In the genomic region with DNA sequence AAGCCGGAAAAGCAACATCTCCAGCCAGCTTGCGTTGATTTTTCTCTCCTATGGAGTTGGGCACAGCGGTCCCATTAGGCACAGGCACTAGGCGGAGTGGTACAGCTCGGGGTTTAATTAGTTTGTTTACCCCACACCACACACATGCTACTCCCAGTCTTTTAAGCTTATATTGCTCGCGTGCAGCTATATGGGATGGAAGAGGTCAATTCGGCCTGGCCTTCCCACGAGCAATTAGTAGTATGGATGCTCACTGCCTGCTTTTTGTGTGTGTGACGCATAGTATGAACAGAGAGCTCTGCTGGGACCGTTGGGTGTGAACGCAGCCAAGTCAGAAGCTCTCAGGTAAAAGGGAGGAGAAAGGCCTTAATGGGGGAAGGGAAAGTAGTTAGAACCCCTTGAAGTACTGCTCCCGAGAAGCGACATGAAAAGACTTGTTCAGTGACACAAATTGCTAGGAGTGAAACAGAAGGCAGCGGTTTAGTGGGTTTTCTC, we compare ENCODE assay signal across 8 mouse cellular contexts. TPM values are rescaled to one million over a fixed set of nuclear protein-coding genes. Genes with fewer than 3 reads are reported as not detected.
DNase-seq lines count a peak whose midpoint lies in the region; ATAC-seq and TF ChIP-seq lines count a peak whose summit lies in the region.

No protein-coding gene starts in this region.

- H3K9ac ChIP-seq in hindbrain, embryonic 15.5 days: peak overlapping the region; percentile 69

- H3K27me3 ChIP-seq in thymus, adult 2 months (ENCODE audit: control insufficient read depth, insufficient read depth, low read length): no peaks in the 10 kb centered on the region
- H3K27me3 ChIP-seq in hindbrain, embryonic 15.5 days: no peaks in the 10 kb centered on the region

- H3K4me3 ChIP-seq in thymus, adult 2 months (ENCODE audit: control insufficient read depth, insufficient read depth, low read length): peak overlapping the region; percentile 47
- H3K4me3 ChIP-seq in hindbrain, embryonic 15.5 days: peak overlapping the region; percentile 50

- DNase-seq in frontal cortex, postnatal 10 days (ENCODE audit: low spot score in 2 of 2): no peak
- no peak for DNase-seq in thymus, adult 2 months
- DNase-seq in thymus, postnatal 25 days: no peak
- peak; percentile 44 for DNase-seq in neural tube, embryonic 10.5 days (ENCODE audit: extremely low spot score, low spot score)
- no peak for DNase-seq in T-cell, adult 2 months (ENCODE audit: low spot score)

- no peak overlapping the region for H3K27ac ChIP-seq in thymus, adult 2 months (ENCODE audit: control insufficient read depth, insufficient read depth, low read length)
- H3K27ac ChIP-seq in hindbrain, embryonic 15.5 days (replicated peaks): peak overlapping the region; percentile 96

- peak; percentile 32; the same call in 1 of the 2 replicates for ATAC-seq in frontal cortex, adult (ENCODE audit: low TSS enrichment)
- ATAC-seq in hindbrain, embryonic 15.5 days (ENCODE audit: low FRiP score, low read depth): peak; percentile 49; the same call in 1 of the 2 replicates
- ATAC-seq in erythroid progenitor cell, adult 5-6 weeks (replicated peaks; ENCODE audit: low FRiP score, poor library complexity, severe bottlenecking): no peak

- no peaks in the 10 kb centered on the region for H3K36me3 ChIP-seq in thymus, adult 2 months (ENCODE audit: control insufficient read depth, insufficient read depth, low read length)
- no peaks in the 10 kb centered on the region for H3K36me3 ChIP-seq in hindbrain, embryonic 15.5 days

- no peak for TF ChIP-seq POLR2A in thymus, adult 2 months (IDR thresholded peaks at IDR 0.05; ENCODE audit: control insufficient read depth, extremely low read depth, insufficient read depth, low read length, poor library complexity)

- peak overlapping the region; percentile 80 for H3K4me2 ChIP-seq in hindbrain, embryonic 15.5 days

- no peak for TF ChIP-seq CTCF in thymus, adult 2 months (IDR thresholded peaks at IDR 0.05; ENCODE audit: borderline replicate concordance, control insufficient read depth, extremely low read depth, insufficient read depth, low read length, poor library complexity)

- WGBS in thymus, adult 2 months: 56% methylated on average over 15 of the region's 15 CpGs
- 5% methylated on average over 15 of the region's 15 CpGs for WGBS in hindbrain, embryonic 15.5 days

- no peaks in the 10 kb centered on the region for H3K9me3 ChIP-seq in hindbrain, embryonic 15.5 days

- peaks cover 10% of the 10 kb centered on the region for H3K4me1 ChIP-seq in thymus, adult 2 months (replicated peaks; ENCODE audit: control insufficient read depth, insufficient read depth, low read length)
- peaks cover 48% of the 10 kb centered on the region for H3K4me1 ChIP-seq in hindbrain, embryonic 15.5 days (replicated peaks)

RNA-seq across cellular contexts. Expression of gene Akap6, which starts 1.6 kb away (rescaled TPM):
- polyA plus RNA-seq in thymus, adult 2 months (2012; rRNA removed): 0.15 and 0.78 TPM in 2 replicates
- polyA plus RNA-seq in hindbrain, embryonic 15.5 days (2015; fragmentation: Nextera tagmentation; extraction: Ambion mirVana): 24.3 and 28.5 TPM in 2 replicates
- not detected in 2 replicates for total RNA-seq in erythroid progenitor cell, adult 5-6 weeks (2015; ENCODE audit: low replicate concordance)
- not detected in 2 replicates for total RNA-seq in erythroid progenitor cell, adult 5-6 weeks (2017; ENCODE audit: low replicate concordance)

Comparison
In these comparisons a context has a peak if more than half of its experiments do, and no peak if none do; other contexts are left out.
1. RNA of gene Akap6, which starts 1.6 kb away (polyA plus RNA-seq): 24.3 to 28.5 TPM in hindbrain, embryonic 15.5 days; 0.15 to 0.78 TPM in thymus, adult 2 months; every median in the first group is over 10 times any median in the second.